Mouse (Mus musculus) forebrain, embryonic 12.5 days (tissue): ENCODE data around the gene Tnfrsf22. TPM values are rescaled to one million over a fixed set of nuclear protein-coding genes. Genes with fewer than 3 reads are reported as not detected.
"Not testable (repeated sequence)": the region's sequence is repeated elsewhere in the genome, so short reads cannot be mapped to it uniquely, and the experiment has no call there.

Source experiments
- ATAC-seq: fragments of 200-750 bp; cut with Nextera tagmentation; 2 replicates; pipeline ENCODE4 v1.8.0; 2017; ENCODE audit warnings: moderate TSS enrichment; ENCODE audit not compliant: low FRiP score
- H3K27ac ChIP-seq: fragments of 300-500 bp; sonication (generic); 2 replicates; pipeline ENCODE4 v1.5.1; 2016; ENCODE audit warnings: mild to moderate bottlenecking
- H3K27me3 ChIP-seq: fragments of 300-500 bp; sonication (generic); 2 replicates; pipeline ENCODE4 v1.6.1; 2016; ENCODE audit warnings: mild to moderate bottlenecking
- H3K36me3 ChIP-seq: fragments of 300-500 bp; sonication (generic); replicated peaks from 2 replicates; pipeline ENCODE4 v1.6.1; 2016; ENCODE audit warnings: mild to moderate bottlenecking
- H3K4me1 ChIP-seq: fragments of 300-500 bp; sonication (generic); 2 replicates; pipeline ENCODE4 v1.6.1; 2016
- H3K4me2 ChIP-seq: fragments of 300-500 bp; sonication (generic); 2 replicates; pipeline ENCODE4 v1.6.1; 2016; ENCODE audit warnings: mild to moderate bottlenecking, moderate library complexity
- H3K4me3 ChIP-seq: fragments of 300-500 bp; sonication (generic); replicated peaks from 2 replicates; pipeline ENCODE4 v1.5.1; 2016; ENCODE audit warnings: mild to moderate bottlenecking
- H3K9ac ChIP-seq: fragments of 300-500 bp; sonication (generic); 2 replicates; pipeline ENCODE4 v1.6.1; 2016; ENCODE audit warnings: mild to moderate bottlenecking
- H3K9me3 ChIP-seq: fragments of 300-500 bp; sonication (generic); 2 replicates; pipeline ENCODE4 v1.6.1; 2016
- WGBS: fragments of 180-500 bp; shearing (Covaris S2); methylation state at CpG from one replicate; pipeline ENCODE4 v1.1.7; 2016; 5-methylcytosine and 5-hydroxymethylcytosine counted together
- polyA plus RNA-seq: library from polyadenylated mRNA; unstranded; fragments of >200 nt; fragmentation: Nextera tagmentation; extraction: Ambion mirVana; gene quantifications from 2 replicates; pipeline ENCODE4 v1.2.1, GENCODE M21; 2016

The Tnfrsf22 gene
- polyA plus RNA-seq, 1 experiment from 2014 or later = 7.7 TPM

GRCm38 (mm10) chr7:143681566-143681965, 32.1 kb upstream of the Tnfrsf22 start:
- Histone ChIP-seq H3K4me3 (no peak overlapping the region), H3K4me1 (no peaks in the 10 kb centered on the region; the same call in 1 of the 2 replicates), H3K27ac (no peak overlapping the region), H3K9ac (no peak overlapping the region), H3K36me3 (no peaks in the 10 kb centered on the region), H3K27me3 (peaks cover 6% of the 10 kb centered on the region), H3K4me2 (no peak overlapping the region), H3K9me3 (no peaks in the 10 kb centered on the region)
- no peak for ATAC-seq
- 85% methylated on average over 1 of the region's 1 CpGs for WGBS

DNA sequence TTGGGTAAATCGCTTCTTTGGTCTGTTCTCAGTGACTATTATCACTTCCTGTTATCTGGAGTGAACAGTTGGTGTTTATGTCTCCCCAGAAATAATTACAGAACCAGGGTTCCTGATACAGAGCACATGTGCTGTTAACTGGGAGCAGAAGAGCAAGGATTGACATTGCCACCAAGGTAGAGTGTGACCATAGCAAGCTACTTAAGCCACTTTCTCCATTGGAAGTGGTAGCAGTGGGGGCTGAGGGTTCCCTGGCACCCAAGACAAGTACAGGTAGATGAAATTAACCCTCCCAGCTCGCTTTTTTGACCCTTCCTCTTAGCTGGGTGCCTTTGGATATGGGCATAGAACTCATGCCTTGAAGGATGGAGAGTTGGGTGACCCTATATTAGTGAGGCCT, 31.4 kb upstream of the Tnfrsf22 start:
- 56% methylated on average over 2 of the region's 2 CpGs for WGBS
- not testable (repeated sequence) for H3K27me3 ChIP-seq, H3K9ac ChIP-seq, H3K27ac ChIP-seq, ATAC-seq, H3K4me3 ChIP-seq, H3K4me2 ChIP-seq, H3K36me3 ChIP-seq, H3K9me3 ChIP-seq, H3K4me1 ChIP-seq

DNA sequence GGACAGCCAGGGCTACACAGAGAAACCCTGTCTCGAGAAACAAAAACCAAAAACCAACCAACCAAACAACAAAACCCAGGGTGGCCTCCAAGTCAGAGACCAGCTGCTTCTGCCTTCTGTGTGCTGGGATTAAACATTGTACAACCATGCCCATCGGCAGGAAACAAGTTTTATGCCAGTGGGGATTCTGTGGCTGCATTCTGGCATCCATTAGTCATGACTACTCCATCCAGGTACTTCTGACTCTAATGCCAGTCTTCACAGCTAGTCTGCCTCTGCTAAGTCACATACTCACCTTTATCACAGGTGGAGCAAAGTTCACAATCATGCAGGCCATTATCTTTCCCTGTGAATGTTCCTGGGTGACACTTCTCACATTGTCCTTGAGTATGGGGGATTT, 30.2 kb upstream of the Tnfrsf22 start:
- H3K36me3 ChIP-seq, H3K4me3 ChIP-seq, H3K27ac ChIP-seq, H3K4me1 ChIP-seq, H3K27me3 ChIP-seq, H3K9ac ChIP-seq, ATAC-seq, H3K9me3 ChIP-seq, H3K4me2 ChIP-seq: not testable (repeated sequence)
- WGBS = 76% methylated on average over 2 of the region's 2 CpGs

DNA sequence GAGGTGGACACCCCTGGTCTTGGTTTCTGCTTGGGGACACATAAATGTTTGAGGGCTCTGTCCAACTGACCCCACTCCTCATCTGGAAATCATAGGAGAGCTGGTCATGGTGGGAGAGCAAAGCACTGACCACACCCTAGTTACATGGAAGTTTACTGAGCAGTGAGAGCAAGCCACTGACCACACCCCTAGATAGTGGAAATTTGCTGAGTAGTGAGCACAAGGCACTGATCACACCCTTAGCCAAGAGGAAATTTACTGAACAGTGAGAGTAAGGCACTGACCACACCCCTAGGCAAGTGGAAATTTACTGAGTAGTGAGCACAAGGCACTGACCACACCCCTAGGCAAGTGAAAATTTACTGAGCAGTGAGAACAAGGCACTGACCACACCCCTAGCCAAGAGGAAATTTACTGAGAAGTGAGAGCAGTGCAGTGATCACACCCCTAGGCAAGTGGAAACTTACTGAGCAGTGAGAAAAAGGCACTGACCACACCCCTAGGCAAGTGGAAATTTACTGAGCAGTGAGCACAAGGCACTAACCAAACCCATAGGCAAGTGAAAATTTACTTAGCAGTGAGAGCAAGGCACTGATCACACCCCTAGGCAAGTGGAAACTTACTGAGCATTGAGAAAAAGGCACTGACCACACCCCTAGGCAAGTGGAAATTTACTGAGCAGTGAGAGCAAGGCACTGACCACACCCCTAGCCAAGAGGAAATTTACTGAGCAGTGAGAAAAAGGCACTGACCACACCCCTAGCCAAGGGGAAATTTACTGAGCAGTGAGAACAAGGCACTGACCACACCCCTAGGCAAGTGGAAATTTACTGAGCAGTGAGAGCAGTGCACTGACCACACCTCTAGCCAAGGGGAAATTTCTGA, 17.2 kb upstream of the Tnfrsf22 start:
- Histone ChIP-seq H3K9me3 (no peaks in the 10 kb centered on the region), H3K36me3 (no peaks in the 10 kb centered on the region), H3K4me3 (no peak overlapping the region), H3K9ac (no peak overlapping the region), H3K27me3 (no peaks in the 10 kb centered on the region), H3K4me1 (no peaks in the 10 kb centered on the region), H3K27ac (no peak overlapping the region), H3K4me2 (no peak overlapping the region)
- no peak for ATAC-seq

DNA sequence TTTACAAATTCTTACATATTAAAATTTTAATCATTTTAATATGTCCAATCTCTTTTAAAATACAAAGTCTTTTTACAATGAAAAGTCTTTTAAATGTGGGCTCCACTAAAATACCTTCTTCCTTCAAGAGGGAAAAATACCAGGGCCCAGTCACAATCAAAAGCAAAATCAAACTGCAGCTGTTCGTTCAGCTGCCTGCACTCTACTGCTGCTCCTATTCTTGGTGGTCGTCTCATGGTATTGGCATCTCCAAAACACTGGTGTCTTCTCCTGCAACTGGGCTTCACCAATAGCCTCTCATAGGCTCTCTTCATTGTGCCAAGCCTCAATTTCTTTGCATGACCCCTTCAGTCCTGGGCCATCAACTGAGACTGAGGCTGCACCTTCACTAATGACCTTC, 14.0 kb upstream of the Tnfrsf22 start:
- Histone ChIP-seq H3K27me3 (no peaks in the 10 kb centered on the region), H3K4me1 (no peaks in the 10 kb centered on the region), H3K9ac (no peak overlapping the region), H3K27ac (no peak overlapping the region), H3K4me2 (no peak overlapping the region), H3K4me3 (no peak overlapping the region), H3K9me3 (no peaks in the 10 kb centered on the region), H3K36me3 (no peaks in the 10 kb centered on the region)
- WGBS = 84% methylated on average over 2 of the region's 2 CpGs
- no peak for ATAC-seq

DNA sequence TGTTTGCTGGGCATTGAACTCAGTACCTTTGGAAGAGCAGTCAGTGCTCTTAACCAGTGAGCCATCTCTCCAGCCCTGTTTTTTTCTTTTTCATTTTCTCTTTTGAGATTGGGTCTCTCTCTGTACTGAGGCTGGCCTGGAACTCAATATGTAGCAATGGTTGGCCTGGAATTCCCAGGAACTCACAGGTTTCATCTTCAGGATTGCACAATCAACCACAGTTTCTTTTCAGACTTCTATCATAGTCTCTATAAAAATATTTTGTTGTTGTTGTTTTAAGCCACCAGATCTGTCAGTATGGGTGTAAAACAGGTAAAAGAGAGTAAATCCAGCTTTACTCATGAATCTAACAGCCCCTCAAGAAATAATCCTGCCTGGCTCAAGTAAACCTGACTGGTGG, 11.3 kb upstream of the Tnfrsf22 start:
- H3K4me3 ChIP-seq = no peak overlapping the region
- no peaks in the 10 kb centered on the region for H3K9me3 ChIP-seq
- H3K4me2 ChIP-seq = no peak overlapping the region
- ATAC-seq = no peak
- H3K27me3 ChIP-seq = no peaks in the 10 kb centered on the region
- no peaks in the 10 kb centered on the region for H3K36me3 ChIP-seq
- H3K4me1 ChIP-seq = no peaks in the 10 kb centered on the region
- no peak overlapping the region for H3K27ac ChIP-seq
- no peak overlapping the region for H3K9ac ChIP-seq

DNA sequence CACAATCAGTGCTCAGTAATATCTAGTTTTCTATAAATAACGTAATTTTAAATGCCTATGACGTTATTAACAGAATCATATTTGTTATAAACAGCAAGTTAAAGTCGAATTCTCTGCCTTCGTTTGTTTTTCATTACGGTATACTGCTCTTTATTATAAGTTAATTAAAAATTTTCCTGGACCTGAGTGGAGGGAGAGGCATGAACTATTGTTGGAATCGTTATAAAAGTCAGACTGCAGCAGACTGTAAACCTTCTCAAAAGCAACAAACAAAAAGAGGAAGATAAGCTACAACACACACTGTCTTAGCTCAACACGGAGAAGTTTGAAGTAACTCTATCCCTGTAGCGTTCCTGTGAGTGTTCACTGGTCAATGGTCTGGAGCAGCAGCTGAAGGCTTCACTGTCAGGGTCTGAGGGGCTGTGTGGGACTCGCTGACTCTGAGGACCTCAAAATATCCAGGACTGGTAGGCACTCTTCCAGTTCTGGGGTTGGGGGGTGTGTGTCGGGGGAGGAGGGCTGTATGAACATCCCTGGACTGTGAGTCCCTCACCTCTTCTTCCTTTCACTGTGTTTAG, 397 bp upstream of the Tnfrsf22 start:
- H3K27me3 ChIP-seq, H3K9me3 ChIP-seq, H3K9ac ChIP-seq, H3K4me1 ChIP-seq, H3K27ac ChIP-seq, H3K36me3 ChIP-seq: not testable (repeated sequence)
- WGBS = 60% methylated on average over 10 of the region's 10 CpGs
- Histone ChIP-seq H3K4me3 (peak overlapping the region; percentile 70), H3K4me2 (peak overlapping the region; percentile 87; the same call in 1 of the 2 replicates)
- ATAC-seq = 0 out of 2 replicates have a peak, but pooled peaks have one; percentile 27

DNA sequence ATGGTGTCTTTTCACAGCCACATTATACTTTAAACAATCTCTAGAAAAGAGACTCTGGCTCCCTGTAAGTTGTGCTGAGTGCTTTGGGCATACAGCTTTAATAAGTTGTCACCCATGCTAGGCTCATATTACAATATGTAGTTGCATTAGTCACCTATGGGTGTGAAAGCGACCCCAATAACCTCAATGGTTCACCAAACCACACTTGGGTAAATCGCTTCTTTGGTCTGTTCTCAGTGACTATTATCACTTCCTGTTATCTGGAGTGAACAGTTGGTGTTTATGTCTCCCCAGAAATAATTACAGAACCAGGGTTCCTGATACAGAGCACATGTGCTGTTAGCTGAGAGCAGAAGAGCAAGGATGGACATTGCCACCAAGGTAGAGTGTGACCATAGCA, 5.5 kb downstream of the Tnfrsf22 start:
- ATAC-seq, H3K27ac ChIP-seq, H3K9ac ChIP-seq, H3K4me1 ChIP-seq, H3K4me3 ChIP-seq, H3K27me3 ChIP-seq, H3K9me3 ChIP-seq, H3K36me3 ChIP-seq, H3K4me2 ChIP-seq: not testable (repeated sequence)
- WGBS = 89% methylated on average over 2 of the region's 2 CpGs

DNA sequence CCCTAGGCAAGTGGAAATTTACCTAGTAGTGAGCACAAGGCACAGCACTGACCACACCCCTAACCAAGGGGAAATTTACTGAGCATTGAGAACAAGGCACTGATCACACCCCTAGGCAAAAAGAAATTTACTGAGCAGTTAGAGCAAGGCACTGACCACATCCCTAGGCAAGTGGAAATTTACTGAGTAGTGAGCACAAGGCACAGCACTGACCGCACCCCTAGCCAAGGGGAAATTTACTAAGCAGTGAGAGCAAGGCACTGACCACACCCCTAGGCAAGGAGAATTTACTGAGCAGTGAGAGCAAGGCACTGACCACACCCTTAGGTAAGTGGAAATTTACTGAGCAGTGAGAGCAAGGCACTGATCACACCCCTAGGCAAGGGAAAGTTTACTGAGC, 12.8 kb downstream of the Tnfrsf22 start:
- Histone ChIP-seq H3K4me2 (no peak overlapping the region), H3K4me1 (no peaks in the 10 kb centered on the region), H3K4me3 (no peak overlapping the region), H3K27ac (no peak overlapping the region), H3K9me3 (no peaks in the 10 kb centered on the region), H3K9ac (no peak overlapping the region), H3K36me3 (no peaks in the 10 kb centered on the region; the same call in 1 of the 2 replicates), H3K27me3 (no peaks in the 10 kb centered on the region)
- no peak for ATAC-seq
- WGBS = 97% methylated on average over 1 of the region's 1 CpGs

DNA sequence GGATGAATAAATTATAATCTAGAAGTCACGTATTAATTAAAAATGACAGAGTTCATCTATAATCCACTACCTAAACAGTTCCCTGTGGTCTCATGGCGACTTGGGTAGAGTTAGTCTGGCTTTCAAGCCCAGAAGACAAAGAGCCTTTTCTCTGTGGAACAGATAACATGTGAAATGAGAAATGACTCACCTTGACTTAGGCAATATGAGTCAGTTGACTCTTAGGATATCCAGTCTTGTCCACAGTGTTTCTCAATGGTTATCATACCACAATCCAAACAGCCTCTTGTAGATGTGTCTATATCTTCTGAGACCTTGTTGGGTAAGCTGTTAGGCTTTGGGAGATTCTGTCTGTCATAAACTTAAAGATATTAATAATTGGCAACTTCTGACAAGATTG, 18.0 kb downstream of the Tnfrsf22 start:
- no peak overlapping the region for H3K4me2 ChIP-seq
- H3K9ac ChIP-seq = no peak overlapping the region
- ATAC-seq = no peak
- H3K4me3 ChIP-seq = no peak overlapping the region
- H3K27ac ChIP-seq = no peak overlapping the region
- WGBS = 73% methylated on average over 2 of the region's 2 CpGs
- no peaks in the 10 kb centered on the region for H3K36me3 ChIP-seq
- H3K4me1 ChIP-seq = no peaks in the 10 kb centered on the region
- no peaks in the 10 kb centered on the region for H3K9me3 ChIP-seq
- H3K27me3 ChIP-seq = no peaks in the 10 kb centered on the region

GRCm38 (mm10) chr7:143629501-143629900, 20.0 kb downstream of the Tnfrsf22 start:
- Histone ChIP-seq H3K36me3 (no peaks in the 10 kb centered on the region), H3K27ac (no peak overlapping the region), H3K9me3 (no peaks in the 10 kb centered on the region), H3K27me3 (no peaks in the 10 kb centered on the region), H3K4me1 (no peaks in the 10 kb centered on the region), H3K4me3 (no peak overlapping the region), H3K9ac (no peak overlapping the region), H3K4me2 (no peak overlapping the region)
- ATAC-seq = no peak
- 71% methylated on average over 1 of the region's 1 CpGs for WGBS

GRCm38 (mm10) chr7:143628540-143628939, 20.9 kb downstream of the Tnfrsf22 start, which contains the start of gene Tnfrsf26:
Tnfrsf26 (minus strand) TSS chr7:143628722.
- Histone ChIP-seq H3K9ac (no peak within 1 kb of the TSS), H3K4me1 (no peaks in the 10 kb centered on the region), H3K9me3 (no peaks in the 10 kb centered on the region), H3K4me2 (no peak within 1 kb of the TSS), H3K36me3 (no peaks in the 10 kb centered on the region), H3K27me3 (no peaks in the 10 kb centered on the region), H3K4me3 (no peak within 1 kb of the TSS), H3K27ac (no peak within 1 kb of the TSS)
- 96% methylated on average over 1 of the region's 1 CpGs for WGBS
- ATAC-seq = no peak
